Mouse (Mus musculus): Measurements from ENCODE around the gene Gjb2. TPM values are rescaled to one million over a fixed set of nuclear protein-coding genes. Genes with fewer than 3 reads are reported as not detected.

Gjb2 gene
- polyA plus RNA-seq, 1 experiment from 2014 or later = 28.7 TPM

GRCm38 (mm10) chr14:57109194-57109593 is 4.7 kb upstream of the Gjb2 start:
- DNase-seq (ENCODE audit: low spot score) (peak; percentile 83), ATAC-seq (replicated peaks; ENCODE audit: insufficient number of reproducible peaks, low FRiP score, low TSS enrichment, low read depth) (no peak)
- Histone ChIP-seq H3K9ac (replicated peaks; ENCODE audit: low read length) (no peak overlapping the region), H3K27me3 (ENCODE audit: control insufficient read depth, insufficient read depth, low read length) (peaks cover 30% of the 10 kb centered on the region), H3K4me2 (ENCODE audit: low read depth, low read length) (no peak overlapping the region), H3K4me3 (ENCODE audit: low read depth, low read length) (no peak overlapping the region), H3K36me3 (replicated peaks; ENCODE audit: control insufficient read depth, insufficient read depth, low read depth, low read length) (no peaks in the 10 kb centered on the region), H3K4me1 (ENCODE audit: control insufficient read depth, insufficient read depth, low read length) (peaks cover under 1% of the 10 kb centered on the region), H3K27ac (replicated peaks; ENCODE audit: low read depth, low read length) (no peak overlapping the region), H3K9me3 (replicated peaks; ENCODE audit: control insufficient read depth, low read length) (no peaks in the 10 kb centered on the region)
- WGBS = 9% methylated on average over 4 of the region's 4 CpGs

GRCm38 (mm10) chr14:57107916-57108315 is 3.4 kb upstream of the Gjb2 start:
- Histone ChIP-seq H3K4me3 (ENCODE audit: low read depth, low read length) (no peak overlapping the region), H3K9ac (replicated peaks; ENCODE audit: low read length) (no peak overlapping the region), H3K4me1 (ENCODE audit: control insufficient read depth, insufficient read depth, low read length) (peaks cover 4% of the 10 kb centered on the region), H3K36me3 (replicated peaks; ENCODE audit: control insufficient read depth, insufficient read depth, low read depth, low read length) (no peaks in the 10 kb centered on the region), H3K27me3 (ENCODE audit: control insufficient read depth, insufficient read depth, low read length) (peaks cover 41% of the 10 kb centered on the region), H3K27ac (replicated peaks; ENCODE audit: low read depth, low read length) (no peak overlapping the region), H3K9me3 (replicated peaks; ENCODE audit: control insufficient read depth, low read length) (no peaks in the 10 kb centered on the region), H3K4me2 (ENCODE audit: low read depth, low read length) (no peak overlapping the region)
- DNase-seq (ENCODE audit: low spot score) (no peak), ATAC-seq (replicated peaks; ENCODE audit: insufficient number of reproducible peaks, low FRiP score, low TSS enrichment, low read depth) (no peak)
- 72% methylated on average over 5 of the region's 5 CpGs for WGBS

- Histone ChIP-seq H3K36me3 (replicated peaks; ENCODE audit: control insufficient read depth, insufficient read depth, low read depth, low read length) (no peaks in the 10 kb centered on the region), H3K9ac (replicated peaks; ENCODE audit: low read length) (no peak overlapping the region), H3K4me3 (ENCODE audit: low read depth, low read length) (no peak overlapping the region), H3K4me2 (ENCODE audit: low read depth, low read length) (no peak overlapping the region), H3K4me1 (ENCODE audit: control insufficient read depth, insufficient read depth, low read length) (peaks cover 4% of the 10 kb centered on the region), H3K27ac (replicated peaks; ENCODE audit: low read depth, low read length) (0 out of 2 replicates have a peak overlapping the region, but pooled peaks have one; percentile 20), H3K27me3 (ENCODE audit: control insufficient read depth, insufficient read depth, low read length) (peaks cover 46% of the 10 kb centered on the region), H3K9me3 (replicated peaks; ENCODE audit: control insufficient read depth, low read length) (no peaks in the 10 kb centered on the region)
- DNase-seq (ENCODE audit: low spot score) (no peak), ATAC-seq (replicated peaks; ENCODE audit: insufficient number of reproducible peaks, low FRiP score, low TSS enrichment, low read depth) (no peak)
- WGBS = 75% methylated on average over 8 of the region's 8 CpGs
Observed at GRCm38 (mm10) chr14:57107091-57107490, 2.6 kb upstream of the Gjb2 start.

- Histone ChIP-seq H3K27me3 (ENCODE audit: control insufficient read depth, insufficient read depth, low read length) (peaks cover 48% of the 10 kb centered on the region), H3K27ac (replicated peaks; ENCODE audit: low read depth, low read length) (no peak overlapping the region), H3K4me2 (ENCODE audit: low read depth, low read length) (no peak overlapping the region), H3K36me3 (replicated peaks; ENCODE audit: control insufficient read depth, insufficient read depth, low read depth, low read length) (no peaks in the 10 kb centered on the region), H3K9ac (replicated peaks; ENCODE audit: low read length) (no peak overlapping the region), H3K4me1 (ENCODE audit: control insufficient read depth, insufficient read depth, low read length) (peaks cover 4% of the 10 kb centered on the region), H3K9me3 (replicated peaks; ENCODE audit: control insufficient read depth, low read length) (no peaks in the 10 kb centered on the region), H3K4me3 (ENCODE audit: low read depth, low read length) (no peak overlapping the region)
- 36% methylated on average over 11 of the region's 11 CpGs for WGBS
- ATAC-seq (replicated peaks; ENCODE audit: insufficient number of reproducible peaks, low FRiP score, low TSS enrichment, low read depth) (no peak), DNase-seq (ENCODE audit: low spot score) (no peak)
Observed at GRCm38 (mm10) chr14:57105721-57106120, 1.2 kb upstream of the Gjb2 start.

GRCm38 (mm10) chr14:57105111-57105510 is 609 bp upstream of the Gjb2 start:
- Histone ChIP-seq H3K27ac (replicated peaks; ENCODE audit: low read depth, low read length) (no peak overlapping the region), H3K27me3 (ENCODE audit: control insufficient read depth, insufficient read depth, low read length) (peaks cover 48% of the 10 kb centered on the region), H3K9me3 (replicated peaks; ENCODE audit: control insufficient read depth, low read length) (no peaks in the 10 kb centered on the region), H3K36me3 (replicated peaks; ENCODE audit: control insufficient read depth, insufficient read depth, low read depth, low read length) (no peaks in the 10 kb centered on the region), H3K4me1 (ENCODE audit: control insufficient read depth, insufficient read depth, low read length) (peaks cover 4% of the 10 kb centered on the region), H3K9ac (replicated peaks; ENCODE audit: low read length) (no peak overlapping the region), H3K4me2 (ENCODE audit: low read depth, low read length) (peak overlapping the region; percentile 98; the same call in 1 of the 2 replicates), H3K4me3 (ENCODE audit: low read depth, low read length) (no peak overlapping the region)
- WGBS = 7% methylated on average over 14 of the region's 14 CpGs
- DNase-seq (ENCODE audit: low spot score) = no peak
- ATAC-seq (replicated peaks; ENCODE audit: insufficient number of reproducible peaks, low FRiP score, low TSS enrichment, low read depth) = no peak

GRCm38 (mm10) chr14:57103711-57104105 is 794 bp downstream of the Gjb2 start:
- DNase-seq (ENCODE audit: low spot score) (no peak), ATAC-seq (replicated peaks; ENCODE audit: insufficient number of reproducible peaks, low FRiP score, low TSS enrichment, low read depth) (no peak)
- WGBS = 2% methylated on average over 22 of the region's 22 CpGs
- Histone ChIP-seq H3K4me1 (ENCODE audit: control insufficient read depth, insufficient read depth, low read length) (peaks cover 4% of the 10 kb centered on the region), H3K27me3 (ENCODE audit: control insufficient read depth, insufficient read depth, low read length) (peaks cover 48% of the 10 kb centered on the region), H3K4me2 (ENCODE audit: low read depth, low read length) (peak overlapping the region; percentile 98), H3K9ac (replicated peaks; ENCODE audit: low read length) (peak overlapping the region; percentile 54), H3K4me3 (ENCODE audit: low read depth, low read length) (peak overlapping the region; percentile 54), H3K27ac (replicated peaks; ENCODE audit: low read depth, low read length) (no peak overlapping the region), H3K9me3 (replicated peaks; ENCODE audit: control insufficient read depth, low read length) (no peaks in the 10 kb centered on the region), H3K36me3 (replicated peaks; ENCODE audit: control insufficient read depth, insufficient read depth, low read depth, low read length) (no peaks in the 10 kb centered on the region)

- no peak overlapping the region for H3K27ac ChIP-seq (replicated peaks; ENCODE audit: low read depth, low read length)
- H3K27me3 ChIP-seq (ENCODE audit: control insufficient read depth, insufficient read depth, low read length) = peaks cover 48% of the 10 kb centered on the region
- H3K4me3 ChIP-seq (ENCODE audit: low read depth, low read length) = 0 out of 2 replicates have a peak overlapping the region, but pooled peaks have one; percentile 54
- WGBS = 46% methylated on average over 6 of the region's 6 CpGs
- H3K9ac ChIP-seq (replicated peaks; ENCODE audit: low read length) = no peak overlapping the region
- H3K4me1 ChIP-seq (ENCODE audit: control insufficient read depth, insufficient read depth, low read length) = peaks cover 4% of the 10 kb centered on the region
- DNase-seq (ENCODE audit: low spot score) (no peak), ATAC-seq (replicated peaks; ENCODE audit: insufficient number of reproducible peaks, low FRiP score, low TSS enrichment, low read depth) (no peak)
- H3K9me3 ChIP-seq (replicated peaks; ENCODE audit: control insufficient read depth, low read length) = no peaks in the 10 kb centered on the region
- peak overlapping the region; percentile 98 for H3K4me2 ChIP-seq (ENCODE audit: low read depth, low read length)
- H3K36me3 ChIP-seq (replicated peaks; ENCODE audit: control insufficient read depth, insufficient read depth, low read depth, low read length) = no peaks in the 10 kb centered on the region
Observed at GRCm38 (mm10) chr14:57103121-57103520, 1.4 kb downstream of the Gjb2 start.

- Histone ChIP-seq H3K4me3 (ENCODE audit: low read depth, low read length) (no peak overlapping the region), H3K27me3 (ENCODE audit: control insufficient read depth, insufficient read depth, low read length) (peaks cover 41% of the 10 kb centered on the region), H3K9me3 (replicated peaks; ENCODE audit: control insufficient read depth, low read length) (no peaks in the 10 kb centered on the region), H3K4me1 (ENCODE audit: control insufficient read depth, insufficient read depth, low read length) (peaks cover 4% of the 10 kb centered on the region), H3K4me2 (ENCODE audit: low read depth, low read length) (no peak overlapping the region), H3K27ac (replicated peaks; ENCODE audit: low read depth, low read length) (no peak overlapping the region), H3K9ac (replicated peaks; ENCODE audit: low read length) (no peak overlapping the region), H3K36me3 (replicated peaks; ENCODE audit: control insufficient read depth, insufficient read depth, low read depth, low read length) (no peaks in the 10 kb centered on the region)
- DNase-seq (ENCODE audit: low spot score) (no peak), ATAC-seq (replicated peaks; ENCODE audit: insufficient number of reproducible peaks, low FRiP score, low TSS enrichment, low read depth) (no peak)
- WGBS = 85% methylated on average over 7 of the region's 7 CpGs
Observed at GRCm38 (mm10) chr14:57101623-57102022, 2.9 kb downstream of the Gjb2 start.

Data from embryonic facial prominence, embryonic 11.5 days (tissue).